Mouse (Mus musculus): Measurements from ENCODE around the gene Gpd1. TPM values are rescaled to one million over a fixed set of nuclear protein-coding genes. Genes with fewer than 3 reads are reported as not detected.
"Not testable (repeated sequence)": the region's sequence is repeated elsewhere in the genome, so short reads cannot be mapped to it uniquely, and the experiment has no call there.

Gpd1 gene
- polyA plus RNA-seq, 1 experiment = not detected

DNA sequence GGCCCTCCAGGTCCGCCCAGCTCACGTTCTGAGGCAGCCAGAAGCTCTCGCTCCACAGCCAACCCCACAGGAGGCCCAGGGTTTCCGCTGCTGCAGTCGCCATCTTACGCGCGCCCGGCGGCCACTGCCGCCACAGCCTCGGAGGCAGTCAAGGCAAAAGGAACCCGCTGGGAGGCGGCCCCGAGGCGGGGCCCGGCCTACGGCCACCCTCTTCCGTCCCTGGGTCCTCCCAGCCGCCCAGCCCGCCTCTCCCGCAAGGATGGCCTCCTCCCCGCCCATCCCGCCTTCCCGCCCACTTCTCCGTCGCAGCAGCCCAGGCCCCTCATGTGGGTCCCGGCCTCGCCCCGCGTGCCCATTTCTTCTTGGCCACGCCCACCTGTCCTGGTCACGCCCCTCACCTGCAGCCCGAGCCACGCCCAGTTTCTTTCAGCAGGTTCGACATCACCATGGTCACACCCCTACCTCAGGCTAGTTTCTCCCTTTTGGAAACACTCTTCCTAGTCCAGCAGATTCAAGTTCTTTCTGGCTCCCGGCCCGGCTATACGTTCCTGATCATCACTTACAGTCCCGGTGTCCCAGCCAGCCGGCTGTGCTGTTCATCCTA lies 55.1 kb downstream of the Gpd1 start:
- TF ChIP-seq GATA1 (IDR thresholded peaks at IDR 0.05; ENCODE audit: low read length) = no peak

DNA sequence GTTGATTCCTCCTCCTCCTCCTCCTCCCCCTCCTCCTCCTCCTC lies 55.4 kb downstream of the Gpd1 start, which contains the start of gene Cers5:
Gene Cers5, minus strand, starts transcription at position 5 of the 44 bp plus-strand sequence.
- not testable (repeated sequence) for TF ChIP-seq GATA1 (IDR thresholded peaks at IDR 0.05; ENCODE audit: low read length)

DNA sequence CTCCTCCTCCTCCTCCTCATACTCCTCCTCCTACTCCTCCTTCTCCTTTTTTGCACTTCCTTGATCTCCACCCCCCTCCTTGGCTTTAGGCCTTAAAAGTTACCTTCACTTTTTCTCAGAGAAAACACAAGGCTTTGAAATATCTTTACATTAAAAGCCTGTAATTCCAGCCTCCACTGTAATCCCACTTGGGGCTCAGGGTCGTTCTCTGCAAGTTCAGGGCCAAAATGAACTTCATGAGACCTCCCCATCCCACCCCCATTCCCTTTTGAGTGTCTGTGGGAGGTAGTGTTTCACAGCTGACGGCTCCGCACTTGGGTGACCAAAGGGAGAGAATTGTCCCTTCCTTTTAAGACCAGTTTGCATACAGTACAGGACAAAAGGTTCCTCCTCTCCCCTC lies 55.6 kb downstream of the Gpd1 start:
- no peak for TF ChIP-seq GATA1 (IDR thresholded peaks at IDR 0.05; ENCODE audit: low read length)

Other genes with a start within 250 kb of the Gpd1 start
- gene Bcdin3d, start 242.8 kb upstream of the Gpd1 start, polyA plus RNA-seq (2012) = 10.7 and 13.2 TPM in 2 replicates
- gene Faim2, start 189.3 kb upstream of the Gpd1 start, polyA plus RNA-seq (2012) = not detected in 2 replicates
- gene Aqp2, start 138.5 kb upstream of the Gpd1 start, polyA plus RNA-seq (2012) = not detected in 2 replicates
- not detected in 2 replicates for gene Aqp5, start 126.7 kb upstream of the Gpd1 start, polyA plus RNA-seq (2012)
- gene Aqp6, start 116.1 kb upstream of the Gpd1 start, polyA plus RNA-seq (2012) = not detected in 2 replicates
- gene Racgap1, start 65.9 kb upstream of the Gpd1 start, polyA plus RNA-seq (2012) = 19.2 and 25.9 TPM in 2 replicates
- gene Asic1, start 47.1 kb upstream of the Gpd1 start, polyA plus RNA-seq (2012) = not detected in 2 replicates
- 42.8 and 56.5 TPM in 2 replicates for gene Smarcd1, start 15.4 kb upstream of the Gpd1 start, polyA plus RNA-seq (2012)
- gene Gm17349, start 12.0 kb upstream of the Gpd1 start, polyA plus RNA-seq (2012) = 4.9 and 6.8 TPM in 2 replicates
- gene Cox14, start 8.1 kb downstream of the Gpd1 start, polyA plus RNA-seq (2012) = 105 and 116 TPM in 2 replicates
- 0.04 and 0.06 TPM in 2 replicates for gene Cers5, start 55.4 kb downstream of the Gpd1 start, polyA plus RNA-seq (2012)
- 0.02 TPM in 1 of 2 replicates, not detected in the other for gene Lima1, start 157.9 kb downstream of the Gpd1 start, polyA plus RNA-seq (2012)
- not detected in 2 replicates for gene Fam186a, start 249.5 kb downstream of the Gpd1 start, polyA plus RNA-seq (2012)

All from G1E-ER4 (cell line).